Mouse (Mus musculus): Measurements from ENCODE around the gene Parm1.

Parm1 gene

DNA sequence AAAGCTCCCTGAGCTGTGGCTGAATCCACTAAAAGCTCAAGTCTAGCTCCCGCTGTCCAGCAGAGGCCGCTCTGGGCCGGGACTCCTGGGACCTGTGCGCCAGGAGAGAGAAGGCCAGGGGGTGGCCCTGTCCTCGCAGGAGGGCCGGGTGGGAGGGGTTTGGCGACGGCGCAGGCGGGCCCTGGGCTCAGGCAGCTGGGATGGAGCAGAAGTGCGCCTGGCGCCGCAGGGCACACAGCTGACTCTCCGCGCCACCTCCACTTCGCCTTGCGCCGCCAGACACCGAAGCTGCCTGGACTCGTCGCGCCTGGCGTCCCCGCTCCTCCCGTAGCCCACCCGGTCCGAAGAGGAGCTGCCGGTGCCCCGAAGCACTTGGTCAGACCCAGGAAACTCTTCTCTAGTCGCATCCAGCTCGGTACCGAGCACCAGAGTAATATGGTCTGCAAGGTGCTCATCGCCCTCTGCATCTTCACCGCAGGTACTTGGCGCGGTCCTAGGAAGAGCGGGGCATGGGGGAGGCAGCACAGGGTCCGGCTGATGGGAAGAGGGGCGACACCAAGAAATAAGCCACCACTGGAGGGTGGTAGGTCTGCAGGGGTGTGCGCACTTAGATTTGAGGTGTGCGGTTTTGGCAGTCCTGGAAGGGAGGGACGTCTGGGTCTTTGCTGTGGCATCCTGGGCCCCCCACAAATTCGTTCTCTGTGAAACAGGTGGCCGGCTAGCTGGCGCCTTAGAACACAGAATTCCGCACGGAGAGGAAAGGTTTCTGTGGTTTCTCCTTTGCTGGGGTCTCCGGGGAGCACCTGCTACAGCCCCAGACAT is at the start of gene Parm1:
Gene Parm1, plus strand, starts transcription at position 136 of the 822 bp plus-strand sequence.
- DNase-seq (ENCODE audit: low read depth, low spot score), result no peak

DNA sequence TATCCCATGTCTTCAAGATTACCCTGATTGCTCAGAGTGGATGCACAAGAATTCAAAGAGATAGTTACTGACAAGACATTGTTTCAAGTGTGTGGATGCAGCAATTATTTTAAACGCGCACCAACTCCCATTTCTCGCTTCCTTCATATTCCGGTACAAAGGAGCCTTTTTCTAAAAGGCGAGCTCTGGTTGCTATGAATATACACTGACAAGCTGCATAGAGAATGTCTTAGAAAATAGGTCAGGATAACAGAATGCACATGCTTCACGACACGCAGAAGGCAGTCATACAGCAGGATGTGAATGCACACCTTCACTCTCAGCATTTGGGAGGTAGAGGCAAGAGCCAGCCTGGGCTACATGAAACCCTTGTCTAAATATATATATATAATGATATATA is 42.2 kb upstream of the Parm1 start:
- DNase-seq (ENCODE audit: low read depth, low spot score), result no peak

DNA sequence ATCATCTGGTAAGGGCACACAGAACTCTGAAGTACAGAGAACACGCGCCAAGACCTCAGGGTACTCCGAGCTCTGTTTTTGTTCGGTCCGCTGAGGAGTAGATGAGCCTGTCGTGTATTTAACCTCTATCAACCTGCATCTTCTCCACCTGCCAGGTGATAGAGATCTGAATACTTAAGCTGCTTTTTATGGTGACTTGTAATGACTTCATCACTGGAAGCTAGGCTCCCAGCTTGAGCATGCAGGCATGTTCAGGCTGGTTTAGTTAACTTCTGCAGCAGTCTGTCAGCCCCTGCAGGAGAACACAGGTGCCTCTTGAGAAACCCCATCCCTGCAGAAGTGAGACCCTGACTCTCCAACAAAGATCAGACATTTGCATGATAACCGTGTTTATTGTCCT is 40.6 kb upstream of the Parm1 start:
- no peak for DNase-seq (ENCODE audit: low read depth, low spot score)

DNA sequence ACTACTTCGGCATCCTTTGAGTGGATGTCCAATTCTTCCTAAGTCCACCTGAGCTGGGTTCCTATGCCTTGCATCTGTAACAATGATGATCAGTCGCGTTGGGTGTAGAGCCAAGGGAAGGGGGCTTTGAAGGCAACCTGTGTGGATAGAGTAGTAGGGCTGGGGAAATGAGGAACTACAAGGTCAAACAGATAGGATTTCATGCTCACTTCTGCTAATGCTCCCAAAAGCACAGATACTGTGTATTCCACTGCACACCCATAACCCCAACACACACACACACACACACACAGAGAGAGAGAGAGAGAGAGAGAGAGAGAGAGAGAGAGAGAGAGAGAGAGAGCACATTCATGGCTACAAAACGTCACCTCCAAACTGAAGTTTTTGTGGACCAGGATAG is 38.7 kb upstream of the Parm1 start:
- DNase-seq (ENCODE audit: low read depth, low spot score), result no peak

DNA sequence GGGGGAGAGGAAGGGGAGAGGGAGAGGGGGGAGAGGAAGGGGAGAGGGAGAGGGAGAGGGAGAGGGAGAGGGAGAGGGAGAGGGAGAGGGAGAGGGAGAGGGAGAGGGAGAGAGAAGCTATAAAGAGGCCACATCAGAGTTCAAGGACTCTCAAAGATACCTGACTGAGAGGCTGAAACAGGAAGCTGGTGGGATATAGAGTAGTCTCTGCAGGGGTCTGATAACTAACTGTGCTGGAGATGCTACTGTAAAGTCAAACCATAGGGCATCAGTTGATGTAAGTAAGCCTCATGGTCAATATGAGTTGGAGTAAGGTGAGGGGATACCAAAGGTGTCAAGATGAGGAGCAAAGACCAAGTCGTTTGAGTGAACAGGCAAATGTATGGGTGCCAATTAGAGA is 37.3 kb upstream of the Parm1 start:
- no peak for DNase-seq (ENCODE audit: low read depth, low spot score)

DNA sequence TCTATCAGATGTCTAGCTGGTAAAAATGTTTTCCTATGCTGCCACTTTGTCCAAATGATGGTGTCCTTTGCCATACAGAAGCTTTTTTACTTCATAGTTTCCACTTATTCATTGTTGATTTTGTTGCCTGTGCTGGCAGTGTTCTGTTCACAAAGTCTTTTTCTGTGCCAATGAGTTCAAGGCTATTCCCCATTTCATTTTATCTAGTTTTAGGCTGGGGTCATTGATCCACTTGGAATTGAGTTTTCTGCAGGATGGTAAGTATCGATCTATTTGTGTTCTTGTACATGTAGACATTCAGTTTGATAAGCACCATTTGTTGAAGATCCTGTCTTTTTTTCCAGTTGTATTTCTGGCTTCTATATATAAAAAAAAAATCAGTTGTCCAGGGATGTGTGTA is 33.1 kb upstream of the Parm1 start:
- DNase-seq (ENCODE audit: low read depth, low spot score), result no peak

DNA sequence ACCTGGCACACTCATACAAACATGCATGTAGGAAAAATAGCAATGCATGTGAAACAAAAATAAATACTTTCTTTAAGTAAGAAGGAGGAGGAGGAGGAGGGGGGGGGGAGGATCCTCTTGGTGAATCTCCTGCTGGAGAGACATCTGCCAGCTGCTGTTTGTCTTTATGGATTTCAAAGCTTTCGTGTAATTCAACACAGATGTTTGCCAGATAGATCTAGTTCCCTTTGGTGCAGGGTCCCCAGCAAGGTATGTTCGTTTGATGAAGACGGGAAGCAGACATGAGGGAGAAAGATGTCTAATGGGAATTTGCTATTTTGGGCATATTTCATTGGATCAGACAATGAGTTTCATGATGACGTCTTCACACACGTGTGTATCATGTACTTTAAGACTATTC is 23.0 kb upstream of the Parm1 start:
- DNase-seq (ENCODE audit: low read depth, low spot score), result no peak

DNA sequence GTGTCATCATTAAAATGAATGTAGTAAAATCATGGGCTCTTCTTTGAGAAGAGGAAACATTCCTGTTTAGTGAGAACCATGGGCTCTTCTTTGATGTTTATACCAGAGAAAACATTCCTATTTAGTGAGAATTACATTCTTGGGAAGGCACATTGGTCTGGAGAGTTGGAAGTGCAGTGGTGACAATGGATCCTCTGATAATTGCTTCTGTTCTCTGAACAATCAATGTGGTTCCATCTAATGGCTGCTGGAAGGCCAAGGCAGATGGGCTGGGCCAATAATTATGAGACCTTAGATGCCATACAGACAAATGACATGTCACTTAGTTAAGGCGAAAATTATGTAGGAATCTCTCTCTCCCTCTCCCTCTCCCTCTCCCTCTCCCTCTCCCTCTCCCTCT is 16.1 kb upstream of the Parm1 start:
- DNase-seq (ENCODE audit: low read depth, low spot score), result no peak

DNA sequence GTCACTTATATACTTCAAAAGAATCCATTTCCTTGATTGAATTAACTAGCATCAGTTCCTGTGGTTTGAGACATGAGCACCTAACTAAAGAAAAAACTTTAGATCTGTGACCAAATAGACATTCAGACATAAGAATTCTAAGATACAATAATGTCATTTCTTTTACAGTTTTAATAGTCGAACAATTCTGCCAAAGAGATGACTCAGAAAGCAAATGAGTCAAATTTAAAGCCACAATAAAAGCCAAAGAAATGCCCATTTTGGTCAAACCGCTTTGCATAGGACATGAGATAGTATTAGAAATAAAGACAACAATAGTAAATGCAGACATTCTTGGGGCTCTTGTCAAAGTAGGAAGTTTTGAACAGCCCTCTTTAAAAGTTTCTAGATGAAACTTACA is 15.0 kb upstream of the Parm1 start:
- no peak for DNase-seq (ENCODE audit: low read depth, low spot score)

DNA sequence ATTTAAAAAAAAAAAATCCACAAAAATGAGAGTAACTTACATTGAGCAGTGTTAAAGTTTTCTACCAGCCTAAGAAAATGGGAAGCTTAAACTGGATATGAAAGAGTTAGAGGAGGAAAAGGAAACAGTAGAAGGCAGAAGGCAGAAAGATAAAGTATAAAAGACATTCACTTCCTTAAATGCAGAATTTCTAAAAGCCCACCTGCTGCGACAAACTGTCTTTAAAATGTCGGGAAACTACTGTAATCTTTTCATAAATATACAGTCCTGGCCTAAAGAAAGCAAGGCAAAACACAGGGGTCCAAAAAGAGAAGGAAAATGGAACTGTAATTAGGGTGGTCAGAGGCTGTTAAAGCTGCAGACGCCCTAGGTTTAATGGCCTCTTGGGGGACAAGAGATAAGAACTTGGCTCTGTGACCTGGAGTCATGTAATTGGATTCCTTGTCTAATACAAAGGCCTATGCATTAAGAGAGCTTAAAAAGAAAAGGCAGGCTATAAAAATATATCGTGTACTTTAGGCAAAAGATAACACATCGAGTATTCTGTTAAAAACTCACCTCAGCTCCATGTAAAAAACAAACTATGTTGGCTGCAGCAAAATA is 13.0 kb upstream of the Parm1 start:
- no peak for DNase-seq (ENCODE audit: low read depth, low spot score)

DNA sequence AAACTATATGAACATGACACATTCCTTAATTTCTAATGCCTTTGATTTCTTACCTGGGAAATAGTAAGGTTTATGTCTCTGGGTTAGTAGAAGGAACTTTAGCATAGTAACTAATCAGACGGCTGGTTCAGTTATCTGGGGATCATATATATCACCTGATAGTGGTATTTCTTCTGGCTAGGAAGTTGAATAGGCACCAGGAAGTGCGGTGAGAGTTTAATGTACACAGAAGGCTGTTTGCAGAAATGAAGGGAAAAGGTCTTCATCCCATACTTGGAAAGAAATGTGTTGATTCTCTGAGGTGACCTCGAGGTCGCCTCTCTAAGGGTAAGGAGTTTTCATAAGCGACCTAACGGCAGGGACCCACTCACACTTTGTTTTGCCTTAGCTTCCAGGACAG is 338 bp upstream of the Parm1 start:
- no peak for DNase-seq (ENCODE audit: low read depth, low spot score)

DNA sequence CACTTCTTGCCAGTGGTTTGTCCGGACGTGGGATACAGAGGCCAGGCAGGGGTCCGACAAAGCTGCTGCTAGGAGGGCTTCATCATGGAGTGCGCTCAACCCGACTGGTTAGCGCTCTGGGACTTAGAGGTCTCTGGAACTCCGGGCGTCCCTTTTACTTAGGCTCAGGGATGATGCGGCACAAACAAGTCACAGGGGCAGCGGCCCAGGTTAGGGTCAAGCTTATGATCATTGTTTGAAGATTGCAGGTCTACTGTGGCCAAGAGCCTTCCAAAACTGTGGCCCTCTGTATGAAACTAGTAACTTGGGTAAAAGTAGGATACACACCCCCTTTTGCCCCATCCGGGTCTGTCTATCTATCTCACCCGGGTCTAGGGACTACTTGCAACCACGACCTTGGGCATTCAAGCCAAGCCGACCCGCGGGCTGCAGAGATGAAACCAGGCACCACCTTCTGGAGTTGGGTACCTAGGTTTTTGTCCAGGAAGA is 931 bp downstream of the Parm1 start:
- DNase-seq (ENCODE audit: low read depth, low spot score), result no peak

DNA sequence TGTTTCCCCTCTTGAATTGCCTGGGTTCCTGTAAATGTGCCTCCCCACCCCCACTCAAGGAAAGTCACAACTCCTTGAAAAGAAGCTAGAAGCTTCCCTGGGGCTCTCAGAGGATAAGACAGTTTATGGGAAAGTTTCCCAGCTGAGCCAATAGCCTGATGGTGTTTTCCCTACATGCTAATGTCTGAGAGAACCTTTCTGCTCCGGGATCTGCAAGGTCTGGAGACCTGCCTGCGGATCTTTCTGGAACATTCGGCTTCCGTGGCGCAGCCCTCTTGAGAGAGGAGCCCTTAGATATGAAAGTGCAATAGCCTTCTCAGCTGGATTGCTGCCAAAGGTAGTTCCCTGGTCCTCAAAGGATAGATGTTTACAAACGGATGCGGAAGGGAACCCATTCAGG is 1.5 kb downstream of the Parm1 start:
- DNase-seq (ENCODE audit: low read depth, low spot score), result no peak

DNA sequence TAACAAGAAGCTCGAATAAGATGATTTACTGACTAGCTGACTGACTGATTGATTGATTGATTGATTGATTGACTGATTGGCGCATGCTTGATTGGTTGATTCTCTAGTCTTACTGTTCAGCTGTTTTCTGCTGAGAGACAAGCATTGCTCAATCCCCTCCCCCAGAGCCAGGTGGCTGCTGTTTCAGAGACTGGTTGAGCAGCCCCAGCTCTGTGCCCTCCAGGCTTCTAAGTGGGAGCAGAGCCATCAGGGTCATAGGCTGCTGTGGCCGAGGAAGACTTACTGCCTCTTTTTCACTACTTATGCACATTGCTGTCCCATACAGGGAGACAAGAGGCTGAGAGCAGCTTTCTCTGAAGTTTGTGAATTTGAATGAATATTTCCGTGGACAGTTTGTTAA is 2.1 kb downstream of the Parm1 start:
- DNase-seq (ENCODE audit: low read depth, low spot score), result no peak

DNA sequence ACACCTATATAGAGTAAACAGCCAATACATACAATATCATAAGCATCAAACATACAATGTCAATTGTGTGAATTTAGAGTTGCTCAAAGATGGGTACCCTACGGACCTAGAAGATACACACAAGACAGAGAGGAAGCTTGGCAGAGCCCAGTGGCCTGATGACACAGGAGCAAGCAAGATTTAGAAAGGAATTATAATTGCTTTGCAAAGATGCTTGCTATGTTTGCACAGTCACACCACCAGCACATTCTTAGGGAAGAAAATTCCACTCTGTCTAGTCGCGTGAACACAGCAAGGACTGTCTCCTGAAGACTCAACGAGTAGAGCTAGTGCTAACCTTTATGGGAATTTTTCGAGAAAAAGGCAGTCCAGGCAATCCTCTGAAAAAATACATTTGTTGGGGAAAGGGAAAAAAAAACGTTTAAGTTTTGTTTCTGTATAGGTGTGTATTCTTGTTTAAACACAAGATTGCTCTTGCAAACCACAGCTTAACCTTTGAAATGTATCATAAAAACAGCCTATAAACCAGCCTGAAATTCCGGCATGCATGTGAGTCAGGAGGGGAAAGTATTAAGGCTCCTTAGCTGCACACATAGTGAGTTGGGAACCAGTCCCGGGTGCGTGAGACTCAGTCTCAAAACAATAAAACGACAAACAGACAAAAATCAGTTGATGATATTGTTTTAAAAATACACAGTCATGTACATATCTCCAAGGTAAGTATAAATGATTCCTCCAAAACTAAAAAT is 15.5 kb downstream of the Parm1 start:
- no peak for DNase-seq (ENCODE audit: low read depth, low spot score)

DNA sequence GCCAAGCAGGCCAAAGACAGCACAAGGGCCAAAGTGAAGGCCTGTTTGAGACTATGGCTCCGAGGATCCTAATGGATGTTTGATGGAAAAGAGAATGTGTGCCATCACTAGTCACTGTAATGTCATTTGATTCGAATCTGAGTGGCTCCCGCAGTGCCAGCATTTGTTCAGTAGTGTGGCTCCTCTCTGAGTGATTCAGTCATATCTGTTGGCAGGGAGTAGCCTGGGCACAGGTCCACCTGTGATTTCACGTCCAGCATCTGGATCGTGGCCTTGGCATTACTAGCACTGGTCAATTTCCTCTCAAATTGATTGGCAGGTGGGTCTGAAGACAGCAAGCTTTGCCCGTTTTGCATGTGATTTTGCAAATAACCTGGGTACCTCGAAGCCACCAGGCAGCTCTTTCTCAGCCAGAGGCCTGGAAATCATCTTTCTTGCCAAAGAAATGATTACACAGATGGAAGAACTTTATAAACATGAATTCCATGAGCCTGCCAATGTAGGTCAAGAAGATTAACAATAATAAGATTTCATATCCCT is 41.7 kb downstream of the Parm1 start:
- DNase-seq (ENCODE audit: low read depth, low spot score), result no peak

DNA sequence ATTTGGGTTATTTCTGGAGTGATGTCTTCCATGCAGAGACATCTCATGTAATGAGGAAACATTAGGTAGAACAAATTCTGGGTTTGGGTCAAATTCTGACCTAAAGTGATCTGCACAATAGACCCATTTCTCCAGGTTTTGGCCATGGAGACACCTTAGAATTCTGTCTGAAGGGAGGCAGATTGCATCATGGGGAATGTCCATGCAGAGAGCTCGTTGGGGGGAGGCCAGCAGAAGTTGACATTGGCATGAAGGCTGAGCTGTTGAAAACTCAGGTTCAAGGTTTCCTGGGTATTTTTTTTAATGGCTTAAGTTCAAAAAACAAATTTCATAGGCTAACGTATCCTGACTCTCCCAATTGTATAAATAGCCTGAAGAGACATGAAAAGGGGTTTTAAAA is 42.3 kb downstream of the Parm1 start:
- DNase-seq (ENCODE audit: low read depth, low spot score), result no peak

DNA sequence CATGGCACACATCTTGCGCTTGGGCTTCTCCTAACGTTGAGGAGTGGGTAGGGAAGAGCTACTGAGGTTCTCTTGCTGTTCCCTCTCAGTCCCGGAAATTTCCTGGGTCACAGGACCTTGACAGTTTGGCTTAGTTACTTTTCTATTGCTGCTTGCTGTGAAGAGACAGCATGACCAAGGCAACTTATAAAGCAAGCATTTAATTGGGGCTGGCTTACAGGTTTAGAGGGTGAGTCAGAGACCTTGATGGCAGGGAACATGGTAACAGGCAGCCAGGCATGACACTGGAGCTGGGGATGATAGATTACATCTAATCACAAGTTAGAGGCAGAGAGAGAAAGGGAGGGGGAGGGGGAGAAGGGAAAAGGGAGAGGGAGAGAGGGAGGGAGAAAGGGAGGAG is 44.0 kb downstream of the Parm1 start:
- DNase-seq (ENCODE audit: low read depth, low spot score), result no peak

DNA sequence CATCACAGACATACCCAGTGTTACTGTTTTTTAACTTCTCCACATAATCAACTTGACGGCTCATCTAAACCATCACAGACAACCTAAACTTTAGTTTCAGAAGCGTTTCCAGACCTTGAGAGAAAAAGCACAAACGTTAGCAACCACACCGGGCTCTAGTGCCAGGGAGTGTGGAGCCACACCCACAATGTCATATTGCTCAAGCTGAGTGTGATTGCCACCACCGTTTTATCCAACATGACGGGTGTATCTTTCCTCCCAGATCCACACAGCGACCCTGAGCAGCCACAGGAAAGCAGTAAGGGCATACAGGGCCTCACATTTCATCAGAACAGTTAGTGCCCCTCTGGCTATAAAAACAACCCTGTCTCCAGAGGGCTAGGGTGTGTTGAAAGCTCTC is 45.1 kb downstream of the Parm1 start:
- DNase-seq (ENCODE audit: low read depth, low spot score), result no peak

DNA sequence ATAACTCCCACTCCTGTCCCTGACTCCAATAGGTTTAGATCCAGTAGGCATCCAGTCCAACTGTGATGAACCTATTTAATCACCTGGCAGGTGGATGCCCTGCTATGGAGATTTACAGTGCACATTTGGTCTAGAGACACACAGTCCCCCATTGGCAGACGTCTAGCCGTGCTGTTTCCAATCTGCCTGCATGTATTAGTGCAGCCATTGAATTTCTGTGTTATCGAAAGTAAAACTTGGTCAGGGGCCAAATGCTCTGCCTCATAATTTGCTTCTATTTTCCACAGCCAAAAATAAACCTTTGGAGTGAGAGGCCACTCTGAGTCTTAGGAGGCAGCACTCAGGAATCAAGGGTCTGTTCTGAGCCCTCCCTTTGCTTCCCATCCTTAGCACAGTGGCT is 46.6 kb downstream of the Parm1 start:
- no peak for DNase-seq (ENCODE audit: low read depth, low spot score)

DNA sequence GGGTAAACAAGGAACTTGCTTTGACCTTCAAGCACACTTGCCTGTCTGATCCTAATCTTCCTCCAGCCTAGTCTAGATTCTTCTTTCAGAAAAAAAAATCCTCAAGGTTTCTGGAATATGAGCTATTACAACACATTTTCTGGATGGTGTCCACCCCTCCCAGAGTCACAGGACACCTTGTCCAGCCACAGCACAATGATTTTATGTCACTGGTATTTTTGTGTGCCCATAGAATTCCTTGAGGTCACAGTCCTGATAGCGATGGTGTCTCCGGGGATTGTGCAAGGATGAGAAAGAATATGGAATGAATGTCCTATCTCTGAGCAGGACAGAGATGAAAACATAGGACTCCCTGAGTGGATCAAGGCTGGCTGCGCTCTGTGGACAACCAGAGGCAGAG is 48.0 kb downstream of the Parm1 start:
- no peak for DNase-seq (ENCODE audit: low read depth, low spot score)

DNA sequence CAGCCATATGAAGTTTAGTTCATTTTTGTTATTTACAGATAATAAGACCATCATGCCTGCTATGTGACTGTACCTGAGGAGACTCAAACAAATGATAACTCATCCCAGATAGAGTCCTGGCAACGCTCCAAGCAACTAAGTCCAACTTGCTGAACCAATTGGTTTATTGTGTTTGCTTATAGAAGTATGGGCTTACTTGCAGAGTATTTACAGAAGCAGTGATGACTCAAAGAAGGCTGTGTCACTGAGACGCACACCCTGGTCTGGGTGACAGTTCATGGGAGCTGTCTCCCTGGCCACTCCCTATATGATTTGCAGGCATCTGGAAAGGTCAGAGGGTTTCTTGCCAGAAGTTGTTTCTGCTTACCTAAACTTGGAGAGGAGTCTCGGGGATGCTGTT is 49.2 kb downstream of the Parm1 start:
- DNase-seq (ENCODE audit: low read depth, low spot score), result no peak

All from c-Kit-negative CD71-positive TER-119-positive erythroid progenitor cells, embryonic 14.5 days (primary cell).